ENCODE assay signal across 8 mouse cellular contexts in the genomic region with DNA sequence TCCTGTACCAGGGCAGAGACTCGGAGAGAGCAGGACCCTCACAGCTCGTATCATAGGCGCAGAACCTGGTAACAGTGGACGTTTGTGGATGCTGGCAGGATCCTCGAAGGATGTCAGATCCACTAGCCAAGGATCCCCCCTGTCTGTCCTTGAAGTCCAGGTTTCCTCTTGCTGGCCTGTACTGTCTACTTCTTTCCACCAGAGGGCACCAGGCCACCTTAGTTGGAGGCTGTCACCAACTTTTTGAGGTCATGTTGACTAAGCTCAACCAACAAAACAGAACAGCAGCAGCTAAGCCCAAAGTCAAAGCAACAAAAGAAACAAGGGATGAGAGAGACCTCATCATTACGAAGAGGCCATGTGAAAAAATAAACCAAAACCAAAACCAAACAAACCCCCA. TPM values are rescaled to one million over a fixed set of nuclear protein-coding genes. Genes with fewer than 3 reads are reported as not detected.
DNase-seq lines count a peak whose midpoint lies in the region; ATAC-seq and TF ChIP-seq lines count a peak whose summit lies in the region.
"Had no signal": no experiment of that assay in that cellular context is flagged by ENCODE, and none has a peak within 500 bp of the region (broad histone marks: within the 10 kb centered on the region; RNA-seq: fewer than 3 reads in every experiment).

No protein-coding gene starts in this region.

- no peak overlapping the region for H3K4me3 ChIP-seq in layer of hippocampus, adult 2 months
- no peak overlapping the region for H3K4me3 ChIP-seq in lung, embryonic 14.5 days (ENCODE audit: low read depth, low read length)
- H3K4me3 ChIP-seq in limb, embryonic 10.5 days: no peak overlapping the region
- H3K4me3 ChIP-seq: limb, embryonic 13.5 days had no signal

- 69% methylated on average over 6 of the region's 6 CpGs for WGBS in lung, embryonic 14.5 days
- WGBS in limb, embryonic 10.5 days: 76% methylated on average over 6 of the region's 6 CpGs

- peak; percentile 89 for TF ChIP-seq CTCF in layer of hippocampus, adult 2 months (conservative IDR thresholded peaks at IDR 0.05)
- TF ChIP-seq CTCF in lung, embryonic 14.5 days (IDR thresholded peaks at IDR 0.05; ENCODE audit: low read depth): peak; percentile 79

- DNase-seq in layer of hippocampus, adult 2 months (ENCODE audit: low spot score in 2 of 2): peak; percentile 48 to 68
- DNase-seq in layer of hippocampus, adult 9-10 months (ENCODE audit: low spot score): no peak
- DNase-seq in ES-CJ7 (ENCODE audit: low read depth, low spot score): peak; percentile 52
- peak; percentile 26 to 31 for DNase-seq in adrenal gland, adult 18-20 months (ENCODE audit: low spot score in 2 of 2)
- peak; percentile 41 for DNase-seq in embryo, embryonic 9.5 days (ENCODE audit: extremely low spot score)
- DNase-seq in lung, embryonic 14.5 days: peak; percentile 56
- DNase-seq in limb, embryonic 10.5 days (ENCODE audit: low spot score): no peak

- H3K4me1 ChIP-seq in lung, embryonic 14.5 days (ENCODE audit: insufficient read depth): no peaks in the 10 kb centered on the region
- peaks cover 5% of the 10 kb centered on the region for H3K4me1 ChIP-seq in limb, embryonic 10.5 days

- no peaks in the 10 kb centered on the region for H3K27me3 ChIP-seq in lung, embryonic 14.5 days (ENCODE audit: insufficient read depth, low read length)
- H3K27me3 ChIP-seq in limb, embryonic 10.5 days (ENCODE audit: low read depth, poor library complexity, severe bottlenecking): peaks cover 9% of the 10 kb centered on the region; the same call in 1 of the 2 replicates

- no peaks in the 10 kb centered on the region for H3K9me3 ChIP-seq in lung, embryonic 14.5 days (ENCODE audit: low read depth, low read length)
- no peaks in the 10 kb centered on the region for H3K9me3 ChIP-seq in limb, embryonic 10.5 days (replicated peaks)

- no peak for ATAC-seq in lung, embryonic 14.5 days (ENCODE audit: insufficient read depth)

- H3K9ac ChIP-seq in lung, embryonic 14.5 days: no peak overlapping the region
- H3K9ac ChIP-seq: limb, embryonic 13.5 days had no signal

- no peak overlapping the region for H3K4me2 ChIP-seq in lung, embryonic 14.5 days
- H3K4me2 ChIP-seq: limb, embryonic 13.5 days had no signal

- H3K36me3 ChIP-seq in lung, embryonic 14.5 days (ENCODE audit: insufficient read depth): no peaks in the 10 kb centered on the region
- no peaks in the 10 kb centered on the region for H3K36me3 ChIP-seq in limb, embryonic 10.5 days
- H3K36me3 ChIP-seq: limb, embryonic 13.5 days had no signal

- H3K27ac ChIP-seq in layer of hippocampus, adult 2 months: no peak overlapping the region
- H3K27ac ChIP-seq in lung, embryonic 14.5 days (ENCODE audit: low read depth): no peak overlapping the region
- H3K27ac ChIP-seq in limb, embryonic 10.5 days: no peak overlapping the region
- H3K27ac ChIP-seq: limb, embryonic 13.5 days had no signal

RNA-seq across cellular contexts. Expression of a gene that starts 20.9 kb away (rescaled TPM):
- not detected for total RNA-seq in layer of hippocampus, adult 2 months (2021)
- not detected for total RNA-seq in adrenal gland, adult 18-20 months (2021)
- not detected in 2 replicates for polyA plus RNA-seq in lung, embryonic 14.5 days (2014; fragmentation: Nextera tagmentation; extraction: Ambion mirVana)
- not detected in 2 replicates for polyA plus RNA-seq in limb, embryonic 10.5 days (2016; fragmentation: Nextera tagmentation; extraction: Ambion mirVana)

Comparison
In these comparisons a context has a peak if more than half of its experiments do, and no peak if none do; other contexts are left out.
1. DNase-seq: peak in layer of hippocampus, adult 2 months (2 of 2), ES-CJ7 (single experiment), adrenal gland, adult 18-20 months (2 of 2), embryo, embryonic 9.5 days (single experiment) and lung, embryonic 14.5 days (single experiment); none in layer of hippocampus, adult 9-10 months (single experiment) and limb, embryonic 10.5 days (single experiment).